Mouse (Mus musculus): Measurements from ENCODE around the gene Bcan.

DNA sequence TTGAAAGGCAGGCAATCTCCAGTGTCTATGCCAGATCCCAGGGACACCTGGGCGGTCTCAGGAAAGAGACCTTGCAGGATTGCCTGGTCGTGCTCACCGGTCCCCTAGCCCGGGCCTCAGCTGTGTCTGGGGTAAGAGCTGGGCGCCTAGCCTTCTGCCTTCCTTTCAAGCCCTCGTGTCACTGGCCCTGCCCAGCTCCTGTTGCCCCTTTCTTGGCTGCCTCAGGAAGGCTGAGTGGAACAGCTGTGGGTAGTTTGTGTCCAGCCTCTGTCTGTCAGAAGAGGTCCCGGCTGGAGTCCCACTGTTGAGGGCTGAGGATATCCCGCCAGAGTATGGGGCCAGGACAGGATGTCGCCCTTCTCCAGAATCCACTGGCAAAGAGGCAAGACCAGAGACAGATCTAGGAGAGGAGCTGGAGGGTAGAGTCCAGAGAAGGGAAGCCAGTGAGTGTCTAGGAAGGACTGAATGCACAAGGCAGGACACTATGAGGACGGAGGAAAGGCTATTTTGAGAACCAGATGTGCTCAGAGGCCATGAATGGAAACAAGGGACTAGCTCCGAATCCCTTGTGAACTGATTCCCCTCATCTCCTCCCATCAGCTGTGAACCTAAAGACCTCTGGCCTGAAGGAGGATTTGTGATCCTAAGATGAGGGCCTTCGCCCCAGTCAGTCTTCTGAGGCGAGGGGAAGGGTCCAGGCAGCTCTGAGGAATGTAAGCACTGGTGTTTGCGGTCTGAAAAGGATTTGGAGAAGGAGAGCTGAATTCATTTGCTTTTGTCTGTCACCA, 26.2 kb downstream of the Bcan start:
- no peak for TF ChIP-seq CTCF (IDR thresholded peaks at IDR 0.05; ENCODE audit: low read depth)
- no peak for TF ChIP-seq EP300 (IDR thresholded peaks at IDR 0.05; ENCODE audit: low read depth)

Measured in liver, postnatal 0 days (tissue).